Mouse (Mus musculus): Measurements from ENCODE around the gene Grap.
"Not testable (repeated sequence)": the region's sequence is repeated elsewhere in the genome, so short reads cannot be mapped to it uniquely, and the experiment has no call there.

Grap gene

GRCm38 (mm10) chr11:61638764-61639536 lies 14.1 kb upstream of the Grap start:
- DNase-seq (ENCODE audit: low read depth, low spot score), result no peak

DNA sequence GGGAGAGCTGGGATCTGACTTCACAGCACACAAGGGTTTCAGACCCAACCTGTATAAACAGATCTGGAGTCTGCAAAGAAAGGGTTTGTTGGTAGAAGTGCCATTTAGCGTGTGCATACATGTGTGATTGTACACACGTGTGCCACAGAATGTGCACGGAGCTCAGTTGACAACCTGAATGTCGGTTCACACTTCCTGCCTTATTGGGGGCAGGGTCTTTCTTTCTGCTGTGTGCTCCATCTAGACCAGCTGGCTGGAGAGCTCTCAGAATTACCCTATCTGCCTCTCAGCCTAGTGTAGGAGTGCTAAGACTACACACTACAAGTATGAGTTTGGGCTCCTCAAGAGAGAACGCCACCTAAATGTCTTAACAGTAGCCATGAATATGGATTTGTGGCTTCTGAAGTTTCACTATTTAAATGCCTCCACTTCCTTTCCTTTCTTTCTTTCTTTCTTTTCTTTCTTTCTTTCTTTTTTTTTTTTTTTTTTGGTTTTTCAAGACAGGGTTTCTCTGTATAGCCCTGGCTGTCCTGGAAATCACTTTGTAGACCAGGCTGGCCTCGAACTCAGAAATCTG lies 13.4 kb upstream of the Grap start:
- no peak for DNase-seq (ENCODE audit: low read depth, low spot score)

GRCm38 (mm10) chr11:61640585-61640984 lies 12.5 kb upstream of the Grap start:
- DNase-seq (ENCODE audit: low read depth, low spot score), result not testable (repeated sequence)

DNA sequence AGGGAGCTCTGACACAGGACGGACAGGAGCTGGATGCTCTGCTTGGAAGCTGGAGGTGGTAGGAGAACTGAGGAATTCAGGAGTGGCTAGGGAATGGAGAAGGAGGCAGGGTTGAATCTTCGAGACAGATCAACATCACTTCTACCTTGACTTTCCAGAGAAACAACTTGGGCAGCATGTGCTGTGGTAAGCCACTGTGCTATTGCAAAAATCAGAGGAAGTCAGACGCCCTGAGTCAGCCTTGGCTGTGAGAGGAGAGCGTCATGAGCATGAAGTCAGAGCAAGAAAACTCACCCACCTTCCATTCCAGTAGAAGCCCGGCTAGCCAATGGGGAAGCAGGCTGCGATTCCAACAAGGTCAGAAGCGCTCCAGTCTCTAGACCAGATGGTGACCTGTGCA lies 11.0 kb upstream of the Grap start:
- DNase-seq (ENCODE audit: low read depth, low spot score), result no peak

DNA sequence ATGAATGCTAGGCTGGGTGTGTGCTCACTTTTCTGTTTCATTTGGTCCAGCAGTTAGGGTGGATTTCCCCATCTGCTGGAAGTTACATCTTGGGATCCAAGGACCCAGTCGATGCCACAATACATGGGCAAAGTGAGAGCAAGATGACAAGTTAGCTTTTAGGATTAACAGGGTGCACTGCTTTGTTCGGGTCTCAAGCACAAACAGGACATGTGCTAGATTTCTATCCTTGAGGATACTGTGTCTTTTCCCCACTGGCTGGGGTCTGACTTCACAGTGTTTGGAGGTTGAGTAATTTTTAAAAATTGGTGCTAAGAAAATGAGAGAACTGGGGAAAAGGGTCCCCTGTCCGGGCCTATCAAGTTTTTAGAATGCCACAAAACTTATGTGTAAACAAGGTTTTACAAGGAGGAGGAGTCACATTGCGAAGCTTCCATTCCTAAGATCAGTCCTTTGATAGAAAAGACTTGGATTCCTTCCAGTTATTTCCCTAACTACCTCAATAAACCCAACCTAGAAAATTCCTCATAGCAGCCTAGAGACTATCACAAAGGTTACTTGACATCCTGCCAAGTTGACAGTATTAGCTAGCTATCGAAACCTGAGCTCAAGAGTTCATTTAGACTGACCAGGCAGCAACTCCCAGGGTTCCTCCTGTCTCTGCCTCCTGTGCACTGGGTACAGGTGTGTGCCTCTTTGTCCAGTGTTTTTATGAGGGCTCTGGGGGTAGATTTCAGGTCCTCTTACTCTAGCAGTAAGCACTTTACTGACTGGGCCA lies 9.7 kb upstream of the Grap start:
- DNase-seq (ENCODE audit: low read depth, low spot score), result no peak

- no peak for DNase-seq (ENCODE audit: low read depth, low spot score)
Measured at GRCm38 (mm10) chr11:61644576-61645326, 8.3 kb upstream of the Grap start.

GRCm38 (mm10) chr11:61645357-61645857 lies 7.7 kb upstream of the Grap start:
- no peak for DNase-seq (ENCODE audit: low read depth, low spot score)

GRCm38 (mm10) chr11:61646499-61647039 lies 6.5 kb upstream of the Grap start:
- DNase-seq (ENCODE audit: low read depth, low spot score), result no peak

DNA sequence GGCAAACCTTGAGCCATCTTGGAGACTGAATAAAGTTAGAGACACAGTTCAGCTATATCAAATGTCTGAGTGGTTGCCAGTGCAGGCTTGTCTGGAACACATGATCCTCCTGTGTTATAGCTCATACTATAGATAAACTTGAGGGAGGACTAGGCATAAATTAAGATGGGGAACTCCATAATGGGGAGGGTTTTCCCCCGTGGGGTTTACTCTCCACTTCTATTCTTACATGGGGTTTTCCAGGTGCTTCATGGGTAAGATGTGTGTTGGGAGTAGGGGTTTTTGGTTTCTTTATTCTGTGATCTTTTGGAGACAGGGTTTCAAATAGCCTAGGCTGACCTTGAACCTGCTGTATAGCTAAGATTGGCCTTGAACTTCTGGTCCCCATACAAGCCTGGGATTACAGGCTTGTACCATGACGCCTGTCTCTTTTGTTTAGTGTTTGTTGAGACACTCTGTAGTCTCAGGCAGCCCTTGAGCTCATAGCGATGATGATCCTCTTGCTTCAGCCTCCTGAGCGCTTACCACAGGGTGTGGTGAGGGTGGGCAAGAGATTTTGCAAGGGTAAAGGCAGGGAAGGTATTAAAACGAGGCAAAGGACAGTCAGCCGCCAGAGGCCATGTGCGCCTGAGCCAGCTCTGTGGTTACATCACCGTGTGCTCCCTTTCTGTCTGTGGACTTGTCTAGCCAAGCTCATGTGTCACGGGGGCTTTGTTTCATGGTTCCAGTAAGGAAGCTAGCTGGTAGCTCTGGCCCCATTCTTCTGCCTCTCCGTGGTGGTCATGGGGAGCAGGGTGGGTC lies 5.8 kb upstream of the Grap start:
- no peak for DNase-seq (ENCODE audit: low read depth, low spot score)

GRCm38 (mm10) chr11:61647956-61648748 lies 4.9 kb upstream of the Grap start:
- DNase-seq (ENCODE audit: low read depth, low spot score), result no peak

DNA sequence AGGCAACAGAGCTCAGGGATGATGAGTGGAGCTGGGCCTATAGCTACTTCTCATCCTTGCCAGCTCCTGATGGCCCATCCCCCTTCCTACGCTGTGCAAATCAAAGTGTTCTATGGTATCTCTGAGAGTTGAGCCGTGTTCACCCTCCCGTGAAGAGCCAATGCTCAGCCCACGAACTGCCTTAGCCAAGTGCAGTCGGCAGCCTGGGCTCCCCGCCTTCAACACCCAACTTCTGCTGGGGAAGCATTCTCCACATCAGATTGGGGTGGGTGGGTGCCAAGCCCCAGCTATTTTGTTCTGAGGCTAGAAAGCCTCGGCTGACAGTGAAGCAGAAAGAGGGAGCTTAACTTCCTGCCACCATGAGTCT lies 4.3 kb upstream of the Grap start:
- no peak for DNase-seq (ENCODE audit: low read depth, low spot score)

GRCm38 (mm10) chr11:61649163-61649580 lies 3.9 kb upstream of the Grap start:
- DNase-seq (ENCODE audit: low read depth, low spot score), result no peak

DNA sequence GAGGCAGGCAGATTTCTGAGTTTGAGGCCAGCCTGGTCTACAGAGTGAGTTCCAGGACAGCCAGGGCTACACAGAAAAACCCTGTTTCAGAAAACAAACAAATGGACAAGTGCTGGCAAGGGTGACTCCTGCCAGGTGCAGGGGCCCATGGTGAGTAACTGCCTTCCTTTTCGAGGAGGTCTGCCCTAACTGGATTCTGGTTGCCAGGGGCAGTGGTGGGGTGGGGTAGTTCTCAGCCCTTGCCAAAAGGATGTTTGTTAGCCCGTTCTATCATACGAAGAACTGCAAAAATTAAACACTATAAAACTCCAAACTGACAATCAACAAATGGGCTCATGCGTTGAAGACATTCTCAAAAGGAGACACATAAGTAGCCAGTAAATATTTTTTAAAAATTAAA lies 3.4 kb upstream of the Grap start:
- no peak for DNase-seq (ENCODE audit: low read depth, low spot score)

DNA sequence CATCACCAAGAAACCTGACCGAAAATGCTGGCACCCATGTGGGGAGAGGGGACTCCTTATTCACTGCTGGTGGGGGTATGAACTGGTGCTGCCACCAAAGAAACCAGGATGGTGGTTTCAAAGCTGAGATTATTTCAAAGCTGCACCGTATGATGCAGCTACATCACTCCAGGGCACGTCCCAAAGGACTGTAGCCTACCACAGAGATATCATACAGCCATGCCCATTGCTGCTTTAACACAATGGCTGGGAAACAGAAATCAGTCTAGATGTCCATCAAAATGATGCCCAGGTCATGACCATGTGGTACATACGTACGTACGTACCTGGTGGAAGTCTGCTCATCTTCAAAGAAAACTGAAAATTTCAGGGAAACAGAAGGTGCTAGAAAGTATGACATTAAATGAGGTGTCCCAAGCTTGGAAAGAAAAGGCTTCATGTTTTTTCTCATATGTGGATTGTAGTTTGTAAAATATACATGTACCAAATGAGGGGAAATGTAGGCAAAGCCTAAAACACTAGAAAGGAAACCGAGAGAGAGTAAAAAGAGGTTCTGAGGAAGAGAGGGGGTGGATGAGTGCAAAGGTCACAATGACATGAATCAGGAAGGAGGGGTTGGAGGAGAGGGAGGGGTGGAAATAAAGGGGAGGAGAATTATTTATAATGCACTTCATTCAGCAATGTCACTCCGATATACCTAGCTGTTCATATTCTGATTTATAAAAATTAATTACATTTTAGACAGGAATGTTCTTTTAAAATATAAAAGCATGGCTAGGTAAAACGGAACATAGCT lies 2.4 kb upstream of the Grap start:
- no peak for DNase-seq (ENCODE audit: low read depth, low spot score)

DNA sequence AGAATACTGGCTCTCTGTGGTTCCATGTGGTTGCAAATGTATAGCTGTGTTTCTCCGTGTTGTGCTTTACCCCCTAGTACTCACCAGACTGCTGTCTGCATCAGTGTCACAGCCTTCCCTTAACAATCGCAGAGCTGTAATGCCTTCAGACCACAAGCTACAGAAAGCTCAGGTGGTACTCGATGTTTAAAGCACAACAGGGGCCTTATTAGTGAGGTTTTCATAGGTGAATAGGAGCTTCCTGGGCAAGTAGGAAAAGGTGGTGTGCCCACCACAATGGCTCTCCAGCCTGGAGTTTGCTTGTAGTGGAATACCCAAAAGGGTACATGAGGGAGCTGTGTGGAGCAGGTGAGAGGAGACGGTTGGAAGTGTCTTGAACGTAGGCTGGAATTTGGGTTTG lies 849 bp upstream of the Grap start:
- no peak for DNase-seq (ENCODE audit: low read depth, low spot score)

GRCm38 (mm10) chr11:61653568-61653967 lies 503 bp downstream of the Grap start:
- DNase-seq (ENCODE audit: low read depth, low spot score), result no peak

DNA sequence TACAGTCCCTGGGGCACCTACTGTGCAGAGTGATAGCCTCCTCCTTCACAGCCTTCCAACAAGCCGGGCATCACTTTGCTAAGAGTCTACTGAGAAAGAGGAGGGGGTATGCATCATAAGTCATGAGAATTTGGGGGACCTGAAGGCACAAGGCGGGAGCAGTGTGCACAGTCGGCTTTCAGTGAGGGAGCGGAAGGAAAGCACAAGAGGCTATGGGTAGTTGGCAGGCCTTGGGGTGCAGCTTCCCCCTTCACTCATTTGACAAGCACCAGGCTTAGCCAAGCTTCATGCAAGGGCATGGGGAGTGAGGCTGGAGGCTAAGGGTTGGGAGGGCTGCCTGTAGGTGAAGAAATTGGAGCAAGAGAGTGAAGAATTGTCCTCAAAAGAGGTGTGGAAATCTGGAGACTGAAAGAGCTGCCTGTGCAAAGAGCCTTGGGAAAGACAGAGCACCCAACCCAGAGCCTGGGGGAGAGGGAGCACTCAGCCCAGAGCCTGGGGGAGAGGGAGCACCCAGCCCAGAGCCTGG lies 1.8 kb downstream of the Grap start:
- DNase-seq (ENCODE audit: low read depth, low spot score), result no peak

GRCm38 (mm10) chr11:61655649-61656048 lies 2.6 kb downstream of the Grap start:
- no peak for DNase-seq (ENCODE audit: low read depth, low spot score)

Measured in embryo, embryonic 11.5 days (tissue).